ENCODE assay signal across 21 mouse cellular contexts in the genomic region with DNA sequence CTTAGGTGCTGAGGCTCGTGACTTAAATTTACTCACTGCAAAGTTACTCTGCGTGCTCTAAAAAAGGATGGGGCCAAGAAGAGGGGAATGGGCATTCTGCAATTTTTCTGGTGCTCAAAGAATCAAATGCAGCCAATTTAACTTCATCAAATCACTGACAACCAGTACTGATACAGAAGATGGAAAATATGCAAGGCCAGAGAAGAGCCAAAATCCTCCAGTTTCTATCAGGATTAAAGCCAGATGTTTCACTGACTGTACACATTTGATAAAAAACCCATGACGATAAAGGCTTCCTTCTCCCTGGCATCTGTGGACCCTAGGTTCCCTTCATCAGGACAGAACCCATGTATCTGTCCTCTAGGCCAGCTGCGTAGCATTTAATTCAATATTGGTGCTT.
A peak's percentile ranks its signal among the peaks of the same experiment; 100 is the strongest.
DNase-seq lines count a peak whose midpoint lies in the region; ATAC-seq and TF ChIP-seq lines count a peak whose summit lies in the region.
"Had no signal": no experiment of that assay in that cellular context is flagged by ENCODE, and none has a peak within 500 bp of the region (broad histone marks: within the 10 kb centered on the region; RNA-seq: fewer than 3 reads in every experiment).

No protein-coding gene starts in this region.

- no peak overlapping the region for H3K4me3 ChIP-seq in heart, embryonic 16.5 days (ENCODE audit: low read length)
- no peak overlapping the region for H3K4me3 ChIP-seq in heart, adult 2 months
- no peak overlapping the region for H3K4me3 ChIP-seq in lung, embryonic 16.5 days (ENCODE audit: low read length)
- H3K4me3 ChIP-seq in embryonic facial prominence, embryonic 12.5 days, result no peak overlapping the region
- H3K4me3 ChIP-seq in embryonic facial prominence, embryonic 15.5 days (replicated peaks), result no peak overlapping the region
- no peak overlapping the region for H3K4me3 ChIP-seq in kidney, embryonic 15.5 days (replicated peaks)

- no peak for TF ChIP-seq CTCF in heart, adult 2 months (IDR thresholded peaks at IDR 0.05)

- H3K36me3 ChIP-seq in heart, embryonic 16.5 days (ENCODE audit: control insufficient read depth, insufficient read depth), result no peaks in the 10 kb centered on the region
- peaks cover 9% of the 10 kb centered on the region for H3K36me3 ChIP-seq in heart, adult 2 months (ENCODE audit: control insufficient read depth, insufficient read depth, low read length)
- H3K36me3 ChIP-seq in lung, embryonic 16.5 days (ENCODE audit: control insufficient read depth, insufficient read depth, low read length), result no peaks in the 10 kb centered on the region
- H3K36me3 ChIP-seq in embryonic facial prominence, embryonic 12.5 days, result no peaks in the 10 kb centered on the region
- H3K36me3 ChIP-seq in embryonic facial prominence, embryonic 15.5 days, result no peaks in the 10 kb centered on the region
- H3K36me3 ChIP-seq in kidney, embryonic 15.5 days, result no peaks in the 10 kb centered on the region

- peaks cover 13% of the 10 kb centered on the region for H3K4me1 ChIP-seq in heart, embryonic 16.5 days (ENCODE audit: control insufficient read depth, insufficient read depth, low read length)
- peaks cover 7% of the 10 kb centered on the region for H3K4me1 ChIP-seq in heart, adult 2 months (ENCODE audit: control insufficient read depth, insufficient read depth, low read length)
- H3K4me1 ChIP-seq in lung, embryonic 16.5 days (replicated peaks; ENCODE audit: control insufficient read depth, insufficient read depth, low read length), result peaks cover 28% of the 10 kb centered on the region
- peaks cover 32% of the 10 kb centered on the region for H3K4me1 ChIP-seq in embryonic facial prominence, embryonic 12.5 days
- H3K4me1 ChIP-seq in embryonic facial prominence, embryonic 15.5 days, result peaks cover 29% of the 10 kb centered on the region
- peaks cover 12% of the 10 kb centered on the region; the same call in 1 of the 2 replicates for H3K4me1 ChIP-seq in kidney, embryonic 15.5 days

- no peak for TF ChIP-seq EP300 in heart, adult 2 months (IDR thresholded peaks at IDR 0.05; ENCODE audit: insufficient read depth, low read depth, low read length)

- H3K27ac ChIP-seq in heart, embryonic 16.5 days (ENCODE audit: low read length), result peak overlapping the region; percentile 64
- no peak overlapping the region for H3K27ac ChIP-seq in heart, adult 2 months
- peak overlapping the region; percentile 87 for H3K27ac ChIP-seq in lung, embryonic 16.5 days (ENCODE audit: low read length)
- peak overlapping the region; percentile 66 for H3K27ac ChIP-seq in embryonic facial prominence, embryonic 12.5 days
- H3K27ac ChIP-seq in embryonic facial prominence, embryonic 15.5 days (replicated peaks), result peak overlapping the region; percentile 83
- H3K27ac ChIP-seq in kidney, embryonic 15.5 days, result no peak overlapping the region
- H3K27ac ChIP-seq: kidney, postnatal 0 days had no signal

- no peak for TF ChIP-seq POLR2A in heart, adult 2 months (IDR thresholded peaks at IDR 0.05; ENCODE audit: insufficient read depth, low read depth, low read length)

- H3K79me2 ChIP-seq in heart, adult 2 months (replicated peaks; ENCODE audit: control insufficient read depth, insufficient read depth, low read length), result no peaks in the 10 kb centered on the region

- no peak overlapping the region for H3K9ac ChIP-seq in heart, embryonic 16.5 days (ENCODE audit: low read length)
- no peak overlapping the region for H3K9ac ChIP-seq in heart, adult 2 months (ENCODE audit: low read depth, low read length)
- no peak overlapping the region for H3K9ac ChIP-seq in lung, embryonic 16.5 days (ENCODE audit: low read length)
- H3K9ac ChIP-seq in embryonic facial prominence, embryonic 12.5 days, result no peak overlapping the region
- H3K9ac ChIP-seq in embryonic facial prominence, embryonic 15.5 days, result no peak overlapping the region
- H3K9ac ChIP-seq in kidney, embryonic 15.5 days, result no peak overlapping the region
- H3K9ac ChIP-seq: hindbrain, embryonic 14.5 days; liver, postnatal 0 days had no signal

- no peaks in the 10 kb centered on the region for H3K9me3 ChIP-seq in heart, embryonic 16.5 days (replicated peaks; ENCODE audit: control insufficient read depth, low read length)
- H3K9me3 ChIP-seq in lung, embryonic 16.5 days (ENCODE audit: control insufficient read depth, low read length), result no peaks in the 10 kb centered on the region
- no peaks in the 10 kb centered on the region for H3K9me3 ChIP-seq in embryonic facial prominence, embryonic 12.5 days
- no peaks in the 10 kb centered on the region for H3K9me3 ChIP-seq in embryonic facial prominence, embryonic 15.5 days (replicated peaks)
- H3K9me3 ChIP-seq in kidney, embryonic 15.5 days (replicated peaks), result no peaks in the 10 kb centered on the region

- 64% methylated on average over 4 of the region's 4 CpGs for WGBS in heart, embryonic 16.5 days
- WGBS in heart, adult 2 months, result 68% methylated on average over 4 of the region's 4 CpGs
- WGBS in lung, embryonic 16.5 days, result 49% methylated on average over 4 of the region's 4 CpGs
- 39% methylated on average over 4 of the region's 4 CpGs for WGBS in embryonic facial prominence, embryonic 12.5 days
- 51% methylated on average over 4 of the region's 4 CpGs for WGBS in embryonic facial prominence, embryonic 15.5 days
- 74% methylated on average over 4 of the region's 4 CpGs for WGBS in kidney, embryonic 15.5 days

- ATAC-seq in heart, embryonic 16.5 days (replicated peaks; ENCODE audit: extremely low read depth, insufficient read depth, low FRiP score), result no peak
- ATAC-seq in lung, embryonic 16.5 days (ENCODE audit: low read depth), result peak; percentile 26
- no peak for ATAC-seq in embryonic facial prominence, embryonic 12.5 days (ENCODE audit: insufficient number of reproducible peaks, insufficient read depth, low FRiP score, low TSS enrichment)
- no peak for ATAC-seq in embryonic facial prominence, embryonic 15.5 days (ENCODE audit: insufficient number of reproducible peaks, low FRiP score, low TSS enrichment, low read depth)
- no peak for ATAC-seq in kidney, embryonic 15.5 days (replicated peaks; ENCODE audit: low FRiP score)
- ATAC-seq: inflammation-experienced regulatory T-cells, adult 6 months; liver, postnatal 0 days had no signal

- no peak for DNase-seq in heart, adult 2 months
- no peak for DNase-seq in lung, postnatal 25 days (ENCODE audit: low spot score)
- DNase-seq in neural tube, embryonic 10.5 days (ENCODE audit: extremely low spot score, low spot score), result no peak
- DNase-seq: adrenal gland, postnatal 10 days; cerebellum, adult 2 months; embryo, embryonic 11 days; gastrocnemius, postnatal 10 days; kidney, adult 18-20 months; layer of hippocampus, adult 9-11 months; liver, postnatal 0 days; thymus, postnatal 14 days had no signal

- H3K4me2 ChIP-seq in heart, embryonic 16.5 days (ENCODE audit: low read depth, low read length), result no peak overlapping the region
- H3K4me2 ChIP-seq in lung, embryonic 16.5 days (ENCODE audit: low read depth, low read length), result no peak overlapping the region
- H3K4me2 ChIP-seq in embryonic facial prominence, embryonic 12.5 days (replicated peaks), result no peak overlapping the region
- no peak overlapping the region for H3K4me2 ChIP-seq in embryonic facial prominence, embryonic 15.5 days (replicated peaks)
- no peak overlapping the region for H3K4me2 ChIP-seq in kidney, embryonic 15.5 days
- H3K4me2 ChIP-seq: hindbrain, embryonic 14.5 days; liver, embryonic 11.5 days; midbrain, embryonic 11.5 days had no signal

- intact Hi-C loops in heart, adult 2 months (cut with DNase I), result loop anchor here (10.0 kb wide), 1 partner anchor 1097 kb away; no protein-coding TSS in a partner anchor

- H3K27me3 ChIP-seq in heart, embryonic 16.5 days (ENCODE audit: control insufficient read depth, insufficient read depth, low read length), result no peaks in the 10 kb centered on the region
- no peaks in the 10 kb centered on the region for H3K27me3 ChIP-seq in heart, adult 2 months (ENCODE audit: control insufficient read depth, insufficient read depth, low read length)
- no peaks in the 10 kb centered on the region for H3K27me3 ChIP-seq in lung, embryonic 16.5 days (ENCODE audit: control insufficient read depth, insufficient read depth, low read depth, low read length)
- no peaks in the 10 kb centered on the region for H3K27me3 ChIP-seq in embryonic facial prominence, embryonic 12.5 days
- no peaks in the 10 kb centered on the region for H3K27me3 ChIP-seq in embryonic facial prominence, embryonic 15.5 days
- no peaks in the 10 kb centered on the region for H3K27me3 ChIP-seq in kidney, embryonic 15.5 days

Comparison
In these comparisons a context has a peak if more than half of its experiments do, and no peak if none do; other contexts are left out.
1. H3K27ac ChIP-seq: peak in heart, embryonic 16.5 days (single experiment), lung, embryonic 16.5 days (single experiment), embryonic facial prominence, embryonic 12.5 days (single experiment) and embryonic facial prominence, embryonic 15.5 days (single experiment); none in heart, adult 2 months (single experiment) and kidney, embryonic 15.5 days (single experiment).